In the genomic region with DNA sequence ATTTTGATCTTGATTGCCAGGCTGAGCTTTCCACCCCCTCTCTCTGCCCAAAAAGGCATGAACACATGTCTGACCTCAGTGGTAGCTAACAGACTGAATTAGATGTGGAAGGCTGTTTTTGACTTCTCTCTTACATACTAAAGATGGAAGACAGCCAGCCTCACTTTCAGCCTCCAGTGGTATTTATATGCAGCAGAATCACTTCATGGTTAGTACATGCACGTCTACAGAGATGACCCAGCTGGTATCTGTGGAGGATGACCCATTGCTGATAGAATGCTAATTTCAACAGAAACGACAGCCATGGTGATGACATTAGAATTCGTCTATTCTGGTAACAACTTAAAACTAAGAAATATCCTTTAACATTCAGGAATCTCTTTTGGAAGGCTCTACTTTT, we compare ENCODE assay signal across 31 mouse cellular contexts.
"Had no signal": no experiment of that assay in that cellular context is flagged by ENCODE, and none has a peak within 500 bp of the region (broad histone marks: within the 10 kb centered on the region; RNA-seq: fewer than 3 reads in every experiment).

No protein-coding gene starts in this region.

- H3K9ac ChIP-seq: limb, embryonic 12.5 days; limb, embryonic 13.5 days; limb, embryonic 15.5 days; liver, embryonic 12.5 days; liver, embryonic 13.5 days; liver, embryonic 14.5 days; liver, embryonic 15.5 days; liver, postnatal 0 days; lung, embryonic 15.5 days; midbrain, embryonic 12.5 days; midbrain, embryonic 13.5 days; midbrain, embryonic 15.5 days; neural tube, embryonic 12.5 days; neural tube, embryonic 13.5 days had no signal

- H3K4me3 ChIP-seq: left cerebral cortex, adult 2 months; limb, embryonic 10.5 days; limb, embryonic 12.5 days; limb, embryonic 13.5 days; limb, embryonic 15.5 days; liver, embryonic 12.5 days; liver, embryonic 13.5 days; liver, embryonic 15.5 days; lung, embryonic 15.5 days; megakaryocyte, embryonic 14.5 days; midbrain, embryonic 10.5 days; midbrain, embryonic 12.5 days; midbrain, embryonic 13.5 days; midbrain, embryonic 15.5 days; myocyte; neural tube, embryonic 12.5 days; neural tube, embryonic 13.5 days had no signal

- DNase-seq: layer of hippocampus, postnatal 36 days; left cerebral cortex, postnatal 4 days; liver; liver, embryonic 13.5 days; liver, postnatal 0 days; lung, adult 18-20 months; lung, adult 2 months; lung, postnatal 14 days; lung, postnatal 36 days; midbrain, embryonic 14.5 days had no signal

- H3K4me1 ChIP-seq: limb, embryonic 10.5 days; limb, embryonic 12.5 days; limb, embryonic 13.5 days; limb, embryonic 15.5 days; liver, embryonic 12.5 days; liver, embryonic 13.5 days; liver, embryonic 15.5 days; lung, embryonic 15.5 days; megakaryocyte, embryonic 14.5 days; midbrain, embryonic 10.5 days; midbrain, embryonic 12.5 days; midbrain, embryonic 13.5 days; midbrain, embryonic 15.5 days; neural tube, embryonic 12.5 days; neural tube, embryonic 13.5 days had no signal

- H3K36me3 ChIP-seq: limb, embryonic 10.5 days; limb, embryonic 12.5 days; limb, embryonic 13.5 days; limb, embryonic 15.5 days; liver, embryonic 12.5 days; liver, embryonic 13.5 days; liver, embryonic 15.5 days; lung, embryonic 15.5 days; midbrain, embryonic 10.5 days; midbrain, embryonic 12.5 days; midbrain, embryonic 13.5 days; midbrain, embryonic 15.5 days; neural tube, embryonic 12.5 days; neural tube, embryonic 13.5 days had no signal

- H3K4me2 ChIP-seq: limb, embryonic 12.5 days; limb, embryonic 13.5 days; limb, embryonic 15.5 days; liver, embryonic 11.5 days; liver, embryonic 12.5 days; liver, embryonic 13.5 days; liver, embryonic 15.5 days; lung, embryonic 15.5 days; midbrain, embryonic 11.5 days; midbrain, embryonic 12.5 days; midbrain, embryonic 13.5 days; midbrain, embryonic 15.5 days; neural tube, embryonic 12.5 days; neural tube, embryonic 13.5 days had no signal

- H3K27ac ChIP-seq: left cerebral cortex, adult 2 months; limb, embryonic 10.5 days; limb, embryonic 12.5 days; limb, embryonic 13.5 days; limb, embryonic 15.5 days; liver, embryonic 12.5 days; liver, embryonic 13.5 days; liver, embryonic 14.5 days; liver, embryonic 15.5 days; lung, embryonic 15.5 days; macrophage; midbrain, embryonic 10.5 days; midbrain, embryonic 12.5 days; midbrain, embryonic 13.5 days; midbrain, embryonic 15.5 days; neural tube, embryonic 12.5 days; neural tube, embryonic 13.5 days had no signal

- ATAC-seq: liver, embryonic 12.5 days; liver, postnatal 0 days; midbrain, embryonic 13.5 days; midbrain, embryonic 15.5 days; midbrain, embryonic 16.5 days had no signal

- H3K27me3 ChIP-seq: limb, embryonic 12.5 days; limb, embryonic 13.5 days; limb, embryonic 15.5 days; liver, embryonic 12.5 days; liver, embryonic 13.5 days; liver, embryonic 15.5 days; lung, embryonic 15.5 days; megakaryocyte, embryonic 14.5 days; midbrain, embryonic 12.5 days; midbrain, embryonic 13.5 days; midbrain, embryonic 15.5 days; neural tube, embryonic 12.5 days; neural tube, embryonic 13.5 days had no signal

- H3K9me3 ChIP-seq: limb, embryonic 10.5 days; limb, embryonic 12.5 days; limb, embryonic 13.5 days; limb, embryonic 15.5 days; liver, embryonic 12.5 days; liver, embryonic 13.5 days; liver, embryonic 15.5 days; lung, embryonic 15.5 days; megakaryocyte, embryonic 14.5 days; midbrain, embryonic 10.5 days; midbrain, embryonic 12.5 days; midbrain, embryonic 13.5 days; midbrain, embryonic 15.5 days; neural tube, embryonic 12.5 days; neural tube, embryonic 13.5 days had no signal
